Mouse (Mus musculus): ENCODE measurements around the gene Ulk4.

Gene Ulk4

DNA sequence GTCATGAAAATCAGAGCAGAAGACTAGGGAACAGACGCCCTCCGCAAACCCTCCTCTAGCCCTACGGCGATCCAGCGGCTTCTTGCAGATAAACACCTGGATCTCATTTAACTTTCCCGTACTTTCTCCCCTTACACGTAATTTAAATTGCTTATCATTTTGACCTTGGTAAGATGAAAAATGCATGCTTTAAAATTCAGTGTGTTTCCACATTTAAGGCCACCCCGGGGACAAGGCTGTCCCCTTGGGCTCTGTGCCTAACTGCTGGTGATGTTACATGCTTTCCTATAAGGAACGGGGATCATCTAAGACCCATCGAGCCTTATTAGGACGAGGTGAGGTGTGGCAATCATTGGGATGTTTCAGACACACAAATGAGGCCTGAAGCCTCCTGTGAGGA, 256.6 kb downstream of the Ulk4 start:
- no peak for DNase-seq (ENCODE audit: low spot score in 2 of 2)

DNA sequence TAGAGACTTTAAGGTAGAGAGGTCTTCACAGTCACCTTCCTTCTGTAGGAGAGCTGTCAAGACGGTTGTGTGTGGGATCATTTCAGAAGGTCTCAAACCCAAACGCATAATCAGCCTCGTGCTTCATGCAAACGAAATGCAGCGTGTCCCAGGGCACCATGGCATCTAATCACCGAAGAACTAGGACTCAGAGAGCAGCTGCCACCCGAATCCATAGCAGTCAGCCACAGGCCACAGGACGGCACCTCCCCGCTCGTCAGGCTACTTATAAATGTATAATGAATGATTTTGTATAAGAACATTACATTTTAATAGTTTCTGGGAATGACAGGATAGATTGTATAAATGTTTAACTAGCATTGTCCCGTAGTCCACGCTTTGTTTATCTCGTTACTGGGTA, 257.1 kb downstream of the Ulk4 start:
- DNase-seq (ENCODE audit: low spot score in 2 of 2) = no peak

DNA sequence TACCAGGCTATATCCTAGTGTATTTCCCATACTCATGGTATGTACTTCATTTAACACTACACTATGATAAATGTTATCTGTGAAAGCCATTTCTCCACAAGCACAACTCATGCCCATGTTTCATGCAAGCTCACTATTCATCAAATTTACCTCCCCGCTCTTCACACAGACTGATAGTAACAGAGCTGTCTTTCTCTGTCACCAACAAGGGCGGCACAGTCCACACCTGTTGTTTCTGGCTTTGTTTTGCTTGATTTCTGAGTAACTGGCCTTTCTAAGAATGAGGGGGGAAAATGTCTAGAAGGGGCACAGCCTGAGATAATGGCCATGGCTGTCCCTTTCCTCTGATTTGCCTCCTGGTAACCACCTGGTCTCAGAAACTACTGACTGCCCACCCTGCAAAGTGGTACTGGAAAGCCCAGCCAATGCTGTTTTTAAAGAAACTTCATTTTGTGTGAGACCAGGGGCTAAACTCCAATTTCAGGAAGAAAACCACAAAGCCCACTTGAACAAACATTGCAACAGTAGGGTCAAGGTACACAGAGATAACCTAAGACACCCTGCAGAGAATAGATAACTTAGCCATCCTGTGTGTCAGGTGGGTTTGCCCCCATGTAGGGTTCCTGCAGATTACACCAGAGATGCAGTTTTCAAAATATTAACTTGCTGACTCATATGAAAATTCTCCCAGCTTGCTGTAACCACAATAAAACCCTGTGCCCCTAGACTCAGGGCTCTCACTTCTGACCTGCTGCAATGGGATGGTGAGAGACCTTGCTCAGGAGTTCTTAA, 258.3 kb downstream of the Ulk4 start:
- DNase-seq (ENCODE audit: low spot score in 2 of 2) = no peak

DNA sequence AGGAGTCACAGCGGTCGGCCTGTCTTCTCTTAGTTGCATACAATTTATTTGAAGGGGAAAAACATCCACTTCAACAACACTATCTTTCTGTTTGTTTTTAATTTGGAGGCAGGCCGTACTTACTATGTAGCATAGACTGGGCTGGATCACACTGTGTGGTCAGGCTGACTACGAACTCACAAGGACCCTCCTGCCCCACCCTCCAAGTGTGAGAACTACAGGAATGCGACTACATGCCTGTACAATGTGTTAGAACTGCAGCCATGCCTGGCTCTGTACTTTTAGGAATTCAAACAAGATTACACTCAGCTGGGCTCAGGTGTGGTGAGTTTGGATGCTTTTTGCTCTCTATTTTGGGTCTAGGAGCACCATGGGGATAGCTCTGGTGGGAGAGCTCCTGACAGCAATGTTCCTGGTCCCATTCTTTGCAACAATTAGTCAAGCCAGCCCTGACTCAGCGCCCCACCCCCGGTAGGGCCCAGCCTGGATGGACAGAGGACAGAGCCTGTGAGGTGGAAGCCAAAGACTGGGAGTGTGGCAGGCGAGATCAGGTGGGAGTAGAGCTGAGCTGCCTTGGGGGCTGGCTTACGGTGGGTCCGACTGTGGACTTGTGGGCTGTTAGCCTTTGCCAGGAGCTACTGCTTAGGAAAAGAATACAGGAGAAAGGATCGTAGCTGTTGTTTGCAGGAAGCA, 261.0 kb downstream of the Ulk4 start:
- no peak for DNase-seq (ENCODE audit: low spot score in 2 of 2)

DNA sequence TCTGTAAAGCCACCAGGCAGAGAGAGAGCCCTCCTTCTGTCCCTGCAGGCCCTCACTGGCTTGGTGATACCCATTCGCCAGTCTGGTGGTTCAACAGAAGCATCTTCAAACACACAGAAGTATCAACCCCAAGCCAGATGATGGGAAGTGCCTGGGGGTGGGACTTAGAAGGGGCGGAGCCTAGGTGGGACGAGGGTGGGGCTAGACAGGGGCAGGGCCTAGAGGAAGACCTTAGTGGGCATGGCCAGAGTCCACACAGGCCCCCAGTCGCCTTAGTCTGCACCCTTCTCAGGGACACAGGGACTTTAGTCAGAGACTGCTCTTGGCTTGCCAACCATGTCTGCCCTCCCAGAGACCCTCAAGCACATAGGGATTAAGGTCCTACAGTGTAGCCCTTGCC, 265.5 kb downstream of the Ulk4 start:
- peak in 1 of 2 experiments; percentile 17 for DNase-seq (ENCODE audit: low spot score in 2 of 2)

DNA sequence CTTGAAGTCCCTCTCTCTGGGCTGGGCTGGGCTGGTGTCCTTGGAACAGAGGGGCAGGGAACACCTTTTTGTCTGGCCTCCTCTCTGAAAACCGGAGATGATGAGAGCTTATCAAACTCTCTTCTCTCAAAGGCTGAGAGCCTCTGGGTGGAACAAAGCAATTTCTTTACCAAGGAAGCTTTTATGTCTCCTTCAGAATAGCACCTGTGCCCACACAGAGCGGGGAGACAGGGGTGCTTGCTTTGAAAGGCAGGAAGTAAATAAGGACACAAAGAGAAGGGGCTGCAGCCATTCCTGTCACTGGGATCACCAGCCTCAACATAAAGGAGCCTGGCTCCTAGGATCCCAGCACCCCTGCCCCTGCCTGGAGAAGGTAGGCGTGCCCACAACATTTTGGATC, 266.5 kb downstream of the Ulk4 start:
- peak; percentile 19 to 28 for DNase-seq (ENCODE audit: low spot score in 2 of 2)

DNA sequence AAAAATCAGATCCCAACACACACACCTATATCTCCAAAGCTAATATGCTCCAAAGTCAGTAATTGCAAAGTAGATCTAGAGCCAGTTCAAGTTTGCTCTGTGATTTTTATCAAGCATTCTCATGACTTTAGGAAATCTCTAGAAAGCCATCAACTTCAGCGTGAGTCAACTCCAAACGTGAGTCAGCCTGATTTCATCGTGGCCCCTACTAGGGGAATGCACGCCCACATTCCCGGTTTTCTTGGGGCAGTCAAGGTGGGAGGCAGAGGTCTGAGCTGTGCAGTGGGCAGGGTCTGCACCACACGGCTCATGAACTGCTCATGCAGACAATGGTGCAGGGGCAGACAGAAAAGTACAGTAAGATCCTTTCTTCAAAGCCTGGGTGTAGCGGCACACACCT, 271.0 kb downstream of the Ulk4 start:
- no peak for DNase-seq (ENCODE audit: low spot score in 2 of 2)

DNA sequence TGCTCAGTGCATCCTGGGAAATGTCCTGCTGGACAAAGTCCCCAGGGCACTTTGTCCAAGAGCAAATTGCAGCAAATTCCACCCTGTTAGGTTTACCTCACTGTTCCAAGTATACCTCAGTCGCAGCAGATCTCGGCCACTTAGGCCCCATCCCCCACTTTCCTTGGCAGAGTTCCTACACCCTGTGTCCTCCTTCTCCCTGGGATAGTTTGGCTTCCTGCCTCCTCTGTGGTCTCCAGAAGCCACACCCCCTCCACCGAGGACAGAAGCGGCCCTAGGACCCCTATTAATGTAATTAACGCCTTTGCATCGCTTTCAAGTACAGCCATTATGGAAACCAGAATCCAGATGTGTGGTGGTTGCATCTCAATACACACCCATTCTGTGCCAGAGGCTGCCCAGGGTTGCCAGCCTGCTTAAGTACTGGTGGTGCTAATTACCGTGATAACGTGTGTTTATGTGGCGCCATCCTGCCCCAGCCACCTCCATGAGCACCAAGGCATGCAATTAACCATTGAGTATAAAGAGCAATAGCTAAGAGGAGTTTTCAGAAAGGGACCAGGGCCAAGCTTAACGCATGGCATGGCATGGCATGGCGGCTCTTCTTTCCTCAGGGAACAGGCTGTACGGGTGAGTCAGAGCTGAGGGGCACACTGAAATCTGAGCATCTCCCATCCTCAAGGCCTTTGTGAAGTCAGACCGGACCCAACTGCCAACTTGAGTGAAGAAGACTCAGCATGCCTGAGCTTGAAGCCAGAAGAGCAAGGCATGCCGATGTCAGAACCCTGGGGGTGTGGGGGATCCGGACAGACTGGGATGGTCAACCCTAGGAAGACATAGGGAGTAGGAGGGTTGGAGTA, 275.1 kb downstream of the Ulk4 start:
- DNase-seq (ENCODE audit: low spot score in 2 of 2) = no peak

DNA sequence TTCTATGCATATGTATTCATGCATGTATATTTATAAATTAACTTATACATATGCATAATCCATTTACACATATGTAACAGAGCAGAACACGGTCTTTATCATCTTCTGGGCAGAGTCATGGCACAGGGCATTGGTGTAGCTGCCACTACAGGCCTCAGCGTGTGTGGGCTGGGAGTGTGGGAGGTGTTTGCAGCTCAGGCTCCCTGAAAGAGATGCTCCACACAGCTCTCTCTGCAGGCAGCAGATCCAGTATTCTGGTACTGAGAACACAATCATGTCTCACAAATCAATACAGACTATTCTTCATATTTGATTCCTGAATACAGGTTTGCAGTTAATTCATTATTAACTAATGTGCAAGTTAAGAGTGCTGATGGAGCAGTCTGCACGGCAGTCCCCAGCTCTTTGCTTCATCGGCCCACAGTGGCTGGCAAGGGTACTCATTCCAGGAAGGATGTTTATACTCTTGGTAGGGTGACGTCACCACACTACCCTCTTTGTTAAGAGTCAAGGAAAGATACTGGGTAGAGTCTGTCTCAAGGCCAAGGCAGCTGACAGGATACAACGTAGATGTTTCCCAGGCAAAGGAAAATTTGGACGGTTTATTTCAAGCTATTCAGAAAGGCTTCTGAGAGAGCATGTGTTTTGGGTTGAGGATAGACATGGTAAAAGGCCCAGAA, 276.2 kb downstream of the Ulk4 start:
- no peak for DNase-seq (ENCODE audit: low spot score in 2 of 2)

DNA sequence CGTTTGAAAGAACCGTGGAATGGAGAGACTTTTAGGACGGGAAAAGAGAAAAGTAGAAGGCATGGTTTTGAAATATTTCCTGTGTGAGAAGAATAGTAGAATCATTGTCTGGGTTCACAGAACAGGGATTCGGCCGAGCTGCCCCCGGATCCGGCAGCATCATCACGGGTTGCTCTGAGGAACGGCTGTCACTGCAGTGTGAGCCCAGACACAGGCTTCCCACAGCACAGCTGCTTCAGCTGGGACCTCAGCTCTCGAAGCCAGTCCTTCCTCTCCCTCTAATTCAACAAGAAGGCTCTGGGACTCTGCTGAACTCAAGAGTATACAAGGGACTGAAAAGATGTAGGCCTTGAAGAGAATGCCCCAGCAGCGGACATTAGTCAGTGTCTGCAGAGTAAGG, 278.3 kb downstream of the Ulk4 start:
- DNase-seq (ENCODE audit: low spot score in 2 of 2) = no peak

DNA sequence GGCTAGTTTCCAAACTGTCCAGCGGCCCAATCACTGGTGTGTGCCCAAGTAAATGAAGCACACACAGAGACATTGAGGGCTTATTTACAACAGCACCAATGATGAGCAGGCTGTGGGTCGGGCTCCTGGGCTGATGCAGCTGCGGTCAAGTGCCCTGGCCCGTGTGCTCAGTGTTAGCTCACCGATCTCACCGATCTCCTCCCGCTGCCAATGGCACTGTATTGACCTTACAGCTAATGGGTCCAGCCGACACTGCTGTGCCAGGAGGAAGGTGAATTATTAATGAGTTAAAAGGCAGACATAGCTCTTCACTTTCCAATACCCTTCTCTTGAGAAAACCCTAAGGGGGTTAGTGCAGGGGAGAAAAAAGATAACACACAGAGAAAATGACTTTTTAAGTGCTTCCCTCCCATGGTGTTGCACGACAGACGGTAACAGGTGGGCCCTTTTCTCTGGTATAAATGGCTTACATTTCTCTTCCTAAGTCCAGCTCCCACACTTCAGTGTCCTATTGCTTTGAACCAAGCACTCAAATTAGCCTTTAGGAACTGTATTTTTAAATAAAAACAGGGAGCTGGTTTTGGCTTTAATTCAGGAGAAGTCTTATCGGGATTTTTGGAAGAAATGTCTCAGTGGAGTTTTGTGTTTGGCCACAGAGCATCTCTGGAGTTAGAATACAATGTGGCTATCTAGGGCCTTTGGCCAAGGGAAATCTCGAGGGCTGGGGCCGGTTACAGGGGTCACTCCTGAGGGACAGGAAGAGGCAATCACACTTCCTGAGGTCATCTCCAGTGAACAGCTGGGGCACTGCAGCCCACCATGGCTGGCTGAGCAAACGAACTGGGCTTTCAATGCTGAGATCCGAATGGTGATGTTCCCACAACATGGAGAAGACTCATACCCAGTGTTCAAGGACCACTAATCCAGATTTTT, 282.5 kb downstream of the Ulk4 start:
- no peak for DNase-seq (ENCODE audit: low spot score in 2 of 2)

DNA sequence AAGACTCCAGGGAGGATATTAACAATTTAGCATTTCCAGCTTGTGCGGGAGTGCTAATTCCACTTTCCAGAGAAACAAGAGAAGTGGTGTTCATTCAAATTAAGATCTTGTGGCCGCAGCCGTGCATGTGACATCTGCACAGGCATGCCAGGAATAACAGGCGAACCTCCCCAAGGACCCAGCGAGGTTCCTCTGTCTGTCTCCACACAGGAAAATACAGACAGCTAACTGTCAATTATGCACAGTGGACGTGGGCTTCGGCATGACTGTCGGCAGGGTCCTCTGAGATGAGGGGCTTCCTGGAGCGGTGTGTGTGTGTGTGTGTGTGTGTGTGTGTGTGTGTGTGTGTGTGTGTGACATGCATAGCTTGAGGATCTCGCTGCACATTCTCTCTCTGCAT, 284.0 kb downstream of the Ulk4 start:
- no peak for DNase-seq (ENCODE audit: low spot score in 2 of 2)

DNA sequence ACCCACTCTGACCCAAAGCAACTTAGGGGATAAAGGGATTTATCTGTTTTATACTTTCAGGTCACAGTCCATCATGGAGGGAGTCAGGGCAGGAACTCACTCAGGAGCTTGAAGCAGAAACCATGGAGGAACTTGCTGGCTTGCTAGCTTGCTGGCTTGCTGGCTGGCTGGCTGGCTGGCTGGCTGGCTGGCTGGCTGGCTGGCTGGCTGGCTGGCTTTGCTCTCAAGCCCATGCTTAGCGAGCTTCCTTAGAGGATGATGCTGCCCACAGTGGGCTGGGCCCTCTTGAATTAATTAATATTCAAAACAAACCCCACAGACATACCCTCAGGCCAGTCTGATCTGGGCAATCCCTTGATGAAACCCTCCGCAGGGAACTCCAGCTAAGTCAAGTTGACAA, 285.2 kb downstream of the Ulk4 start:
- DNase-seq (ENCODE audit: low spot score in 2 of 2) = no peak

DNA sequence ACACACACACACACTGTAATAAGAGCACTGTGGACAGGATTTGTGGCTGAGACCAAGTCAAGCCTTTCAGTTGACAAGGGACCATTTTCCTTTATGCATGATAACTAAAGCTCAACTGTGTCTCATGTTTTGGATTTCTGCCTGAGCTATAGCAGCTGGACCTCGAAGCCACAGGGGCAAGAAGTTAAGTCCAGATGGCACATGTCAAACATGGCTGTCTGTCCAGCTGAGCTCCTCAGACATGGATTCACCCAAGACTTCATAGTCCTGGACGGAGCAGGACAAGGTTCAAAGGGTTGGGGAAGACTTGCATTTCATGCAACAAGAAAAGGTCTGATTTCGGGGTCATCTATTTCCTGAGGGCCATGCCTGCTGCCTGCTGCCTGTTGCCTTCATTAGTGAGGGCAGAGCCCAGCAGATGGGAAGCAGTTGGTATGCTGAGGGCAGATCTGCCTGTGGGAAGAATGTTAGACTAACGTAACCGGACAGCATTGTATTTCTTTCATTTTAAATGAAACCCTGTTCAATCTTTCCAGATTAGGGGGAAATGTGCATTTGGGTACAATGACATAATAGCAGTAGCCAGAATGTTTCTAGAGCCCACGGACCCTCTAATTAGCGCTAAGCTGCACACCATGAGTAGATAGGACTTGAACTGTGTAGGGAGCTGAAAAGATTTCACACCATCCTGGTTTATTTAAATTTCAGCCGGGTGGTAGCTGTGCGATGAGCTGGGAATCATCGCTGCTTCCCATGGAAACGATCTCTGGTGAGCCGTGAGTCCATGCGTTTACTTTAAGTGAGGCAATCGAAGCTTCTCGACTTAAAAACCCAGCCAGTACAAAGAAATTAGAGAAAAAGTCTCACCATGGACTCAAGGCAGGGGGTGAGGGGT, 286.9 kb downstream of the Ulk4 start:
- no peak for DNase-seq (ENCODE audit: low spot score in 2 of 2)

DNA sequence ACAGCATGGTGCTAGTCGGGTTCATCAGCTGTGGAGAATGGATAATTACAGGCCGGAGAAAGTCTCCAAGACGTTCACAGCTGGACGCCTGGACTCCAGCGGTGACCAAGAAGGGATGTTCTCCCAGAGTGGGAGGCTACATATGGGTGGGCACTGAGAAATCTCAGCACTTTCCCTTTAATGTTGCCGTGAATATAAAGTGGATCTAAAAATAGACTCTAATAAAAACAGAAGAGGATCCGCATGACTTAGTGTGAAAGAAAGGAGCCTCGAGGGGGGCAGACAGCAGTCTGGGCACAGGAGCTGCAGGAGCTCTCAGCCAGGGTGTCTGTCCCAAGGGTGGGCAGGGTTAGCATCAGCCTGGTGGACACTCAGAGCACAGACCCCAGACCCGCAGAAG, 288.9 kb downstream of the Ulk4 start:
- no peak for DNase-seq (ENCODE audit: low spot score in 2 of 2)

DNA sequence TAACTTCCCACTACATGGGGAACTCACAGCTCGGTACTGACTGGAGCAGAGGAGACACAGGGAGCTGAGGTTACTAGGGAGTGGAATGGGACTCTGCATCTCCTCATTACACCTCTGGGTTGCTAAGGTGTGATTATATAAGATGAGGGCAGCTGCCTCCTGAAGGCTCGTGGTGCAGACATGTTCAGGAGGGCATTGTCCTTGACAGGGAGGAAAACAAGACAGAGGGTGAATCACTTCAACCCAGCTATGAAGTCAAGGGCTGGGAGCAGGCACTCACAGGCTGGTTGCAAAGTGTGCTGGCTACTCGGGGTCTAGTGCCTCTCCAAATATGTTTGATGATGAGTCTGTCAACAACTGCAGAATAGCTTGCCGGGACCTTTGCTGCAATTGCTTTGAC, 290.0 kb downstream of the Ulk4 start:
- no peak for DNase-seq (ENCODE audit: low spot score in 2 of 2)

DNA sequence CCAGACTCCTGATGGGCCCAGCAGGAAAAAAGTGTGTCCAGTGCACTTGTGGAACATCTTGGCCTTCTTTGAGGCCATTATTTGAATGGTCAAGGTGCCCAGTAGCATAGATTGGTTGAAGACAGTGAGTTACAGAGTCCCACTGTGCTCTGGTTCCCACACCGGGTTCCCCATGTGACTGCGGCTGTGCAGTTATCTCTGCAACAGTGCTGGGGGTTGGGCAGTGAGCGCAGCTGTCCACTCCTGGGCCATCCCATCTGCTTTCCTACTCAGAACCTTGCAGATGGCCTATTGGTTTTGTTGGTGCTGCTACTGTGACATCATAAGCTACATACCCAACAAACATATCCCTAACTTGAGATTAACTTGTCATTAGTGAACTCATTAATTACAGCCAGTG, 290.7 kb downstream of the Ulk4 start:
- no peak for DNase-seq (ENCODE audit: low spot score in 2 of 2)

DNA sequence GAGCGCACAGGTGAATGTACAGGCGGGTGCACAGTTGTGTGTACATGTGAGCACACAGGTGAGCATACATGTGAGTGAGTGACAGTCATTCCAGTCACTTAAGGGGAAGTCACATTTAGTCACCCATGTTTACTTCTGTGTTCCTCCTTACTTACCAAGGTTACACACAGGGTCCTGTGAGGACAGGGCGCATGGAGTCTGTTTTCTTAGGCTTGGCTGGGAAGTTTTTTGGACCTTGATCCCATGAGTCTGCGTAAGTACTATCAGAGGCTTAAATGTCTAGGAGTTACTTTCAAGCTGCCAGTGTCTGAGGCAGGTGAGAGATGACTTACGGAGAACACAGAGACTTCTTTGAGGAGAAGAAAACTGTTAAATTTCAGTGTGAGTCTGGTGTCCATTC, 291.5 kb downstream of the Ulk4 start:
- DNase-seq (ENCODE audit: low spot score in 2 of 2) = no peak

DNA sequence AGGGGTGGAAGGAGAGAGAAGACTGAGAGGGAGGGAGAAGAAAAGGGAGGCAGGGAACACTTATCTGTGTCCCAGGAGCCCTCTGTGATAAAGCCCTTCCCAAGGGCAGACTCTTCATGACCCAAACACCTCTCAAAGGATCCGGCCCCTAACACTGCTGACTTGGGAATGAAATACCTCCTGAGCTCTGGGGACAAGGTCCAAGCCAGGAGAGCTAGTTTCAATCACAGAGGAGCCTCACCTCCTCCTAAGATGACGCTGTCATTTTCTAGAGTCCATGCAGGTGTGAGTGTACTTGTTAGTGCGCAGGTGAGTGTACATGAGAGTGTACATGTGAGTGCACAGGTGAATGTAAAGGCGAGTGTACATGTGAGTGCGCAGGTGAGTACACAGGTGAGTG, 292.0 kb downstream of the Ulk4 start:
- no peak for DNase-seq (ENCODE audit: low spot score in 2 of 2)

DNA sequence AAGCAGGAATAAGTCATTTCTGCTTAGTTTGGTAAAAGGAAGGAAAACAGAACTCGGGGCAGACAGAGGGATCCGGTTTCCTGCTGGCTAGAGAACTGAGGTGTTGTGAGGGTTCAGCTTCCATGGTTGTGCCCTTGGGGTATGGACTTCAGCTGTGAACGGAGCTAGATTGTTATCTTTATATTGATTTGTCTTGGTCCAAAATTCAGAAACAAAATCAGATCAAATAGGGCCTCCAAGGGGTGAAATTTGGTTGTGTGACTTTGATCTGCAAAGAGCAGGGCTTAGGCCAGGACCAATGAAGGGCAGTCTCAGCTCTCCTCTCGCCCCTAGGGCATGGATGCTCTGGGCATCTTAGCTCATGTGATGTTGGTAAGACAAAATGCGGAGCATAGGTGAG, 292.5 kb downstream of the Ulk4 start:
- DNase-seq (ENCODE audit: low spot score in 2 of 2) = no peak

Measured in thymus, postnatal 10 days (tissue).